Mouse (Mus musculus): Measurements from ENCODE around the gene Mup1. TPM values are rescaled to one million over a fixed set of nuclear protein-coding genes. Genes with fewer than 3 reads are reported as not detected.
"Not testable (repeated sequence)": the region's sequence is repeated elsewhere in the genome, so short reads cannot be mapped to it uniquely, and the experiment has no call there.

Gene Mup1
- polyA plus RNA-seq (2014; fragmentation: Nextera tagmentation; extraction: Ambion mirVana): not detected in 2 replicates

GRCm38 (mm10) chr4:60501860-60502259 is at the start of gene Mup1:
TSS of gene Mup1 (minus strand) at chr4:60501960.
- H3K4me1 ChIP-seq (ENCODE audit: control insufficient read depth in 2 of 2, insufficient read depth in 2 of 2, low read length in 2 of 2); H3K27me3 ChIP-seq (ENCODE audit: control insufficient read depth, insufficient read depth, low read length); ATAC-seq (ENCODE audit: insufficient number of reproducible peaks, insufficient read depth, low FRiP score, low read depth); H3K4me3 ChIP-seq (ENCODE audit: control insufficient read depth in 1 of 2, insufficient read depth in 1 of 2, low read depth in 1 of 2, low read length in 2 of 2); H3K36me3 ChIP-seq (ENCODE audit: control insufficient read depth, insufficient read depth, low read length); H3K9ac ChIP-seq (ENCODE audit: low read length); H3K27ac ChIP-seq (replicated peaks in 1 of 2; ENCODE audit: control insufficient read depth in 1 of 2, insufficient read depth in 1 of 2, low read depth in 2 of 2, low read length in 2 of 2); H3K4me2 ChIP-seq (ENCODE audit: low read length); H3K9me3 ChIP-seq (ENCODE audit: control insufficient read depth, low read length): not testable (repeated sequence)
- 64% methylated on average over 2 of the region's 4 CpGs for WGBS

Other genes starting within 250 kb of the Mup1 start
- gene Mup9, start 80.0 kb downstream of the Mup1 start, polyA plus RNA-seq (2014; fragmentation: Nextera tagmentation; extraction: Ambion mirVana): not detected in 2 replicates
- not detected in 2 replicates for gene Mup10, start 80.2 kb upstream of the Mup1 start, polyA plus RNA-seq (2014; fragmentation: Nextera tagmentation; extraction: Ambion mirVana)
- not detected in 2 replicates for gene Mup11, start 160.5 kb upstream of the Mup1 start, polyA plus RNA-seq (2014; fragmentation: Nextera tagmentation; extraction: Ambion mirVana)
- not detected in 2 replicates for gene Mup12, start 239.4 kb upstream of the Mup1 start, polyA plus RNA-seq (2014; fragmentation: Nextera tagmentation; extraction: Ambion mirVana)

All from heart, embryonic 14.5 days (tissue).